In the genomic region with DNA sequence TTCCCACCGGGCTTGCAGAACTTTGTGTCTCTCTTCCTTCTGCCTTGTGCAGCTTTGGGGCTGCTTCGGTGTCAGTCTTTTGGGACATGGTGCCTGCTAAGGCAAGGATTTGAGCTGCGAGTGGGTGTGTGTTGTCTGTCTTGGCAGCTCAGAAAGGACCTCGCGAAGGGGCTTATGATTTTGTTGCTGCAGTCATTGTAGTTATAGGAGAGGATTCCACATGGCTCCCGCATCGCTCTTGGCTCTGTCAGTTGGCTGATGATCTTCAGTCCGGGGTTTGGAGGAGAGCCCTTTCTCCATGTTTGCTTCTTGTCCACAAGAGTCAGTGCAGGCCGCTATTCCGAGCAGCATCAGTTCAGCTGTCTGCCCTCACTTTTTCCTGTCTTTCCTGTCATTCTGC, we compare ENCODE assay signal across 10 mouse cellular contexts.
DNase-seq lines count a peak whose midpoint lies in the region; ATAC-seq lines count a peak whose summit lies in the region.
"Had no signal": no experiment of that assay in that cellular context is flagged by ENCODE, and none has a peak within 500 bp of the region (broad histone marks: within the 10 kb centered on the region; RNA-seq: fewer than 3 reads in every experiment).

No protein-coding gene starts in this region.

- no peak overlapping the region for H3K4me3 ChIP-seq in hindbrain, embryonic 14.5 days (replicated peaks; ENCODE audit: low read length)
- no peak overlapping the region for H3K4me3 ChIP-seq in liver, embryonic 11.5 days (ENCODE audit: low read depth, low read length)
- H3K4me3 ChIP-seq: limb, embryonic 15.5 days had no signal

- 72% methylated on average over 10 of the region's 10 CpGs for WGBS in hindbrain, embryonic 14.5 days
- 76% methylated on average over 10 of the region's 10 CpGs for WGBS in liver, embryonic 11.5 days

- peak overlapping the region; percentile 44 for H3K27ac ChIP-seq in hindbrain, embryonic 14.5 days
- H3K27ac ChIP-seq in liver, embryonic 11.5 days (ENCODE audit: low read depth, low read length): no peak overlapping the region
- H3K27ac ChIP-seq: limb, embryonic 15.5 days had no signal

- H3K4me1 ChIP-seq in hindbrain, embryonic 14.5 days (replicated peaks; ENCODE audit: control insufficient read depth, insufficient read depth, low read length): peaks cover 12% of the 10 kb centered on the region; the same call in 1 of the 2 replicates
- H3K4me1 ChIP-seq in liver, embryonic 11.5 days (replicated peaks; ENCODE audit: control insufficient read depth, insufficient read depth, low read length): no peaks in the 10 kb centered on the region

- no peaks in the 10 kb centered on the region for H3K36me3 ChIP-seq in hindbrain, embryonic 14.5 days (replicated peaks; ENCODE audit: control insufficient read depth, insufficient read depth)
- H3K36me3 ChIP-seq in liver, embryonic 11.5 days (ENCODE audit: control insufficient read depth, insufficient read depth, low read length): no peaks in the 10 kb centered on the region
- H3K36me3 ChIP-seq: limb, embryonic 15.5 days had no signal

- no peaks in the 10 kb centered on the region for H3K27me3 ChIP-seq in hindbrain, embryonic 14.5 days (ENCODE audit: control insufficient read depth, insufficient read depth, low read length)
- H3K27me3 ChIP-seq in liver, embryonic 11.5 days (replicated peaks; ENCODE audit: control insufficient read depth, insufficient read depth, low read length): no peaks in the 10 kb centered on the region
- H3K27me3 ChIP-seq: limb, embryonic 15.5 days had no signal

- peak; percentile 81 for DNase-seq in heart, adult 11 months
- no peak for DNase-seq in heart, postnatal 14 days
- DNase-seq in cerebellum, adult 9-11 months: peak; percentile 12
- DNase-seq in hindbrain, embryonic 14.5 days (ENCODE audit: low spot score): no peak
- peak; percentile 26 for DNase-seq in neural tube, embryonic 10.5 days (ENCODE audit: extremely low spot score, low spot score)
- DNase-seq in liver, embryonic 11.5 days (ENCODE audit: low spot score): no peak
- no peak for DNase-seq in gastrocnemius, postnatal 25 days
- DNase-seq in right cerebral cortex, postnatal 25 days: no peak

- ATAC-seq in hindbrain, embryonic 14.5 days (ENCODE audit: low FRiP score): no peak
- no peak for ATAC-seq in liver, embryonic 11.5 days (replicated peaks; ENCODE audit: low FRiP score)
- ATAC-seq: CD4-positive, CD25-positive, alpha-beta regulatory T cell, adult 4 months had no signal

- H3K9me3 ChIP-seq in hindbrain, embryonic 14.5 days (ENCODE audit: control insufficient read depth, low read length): no peaks in the 10 kb centered on the region
- H3K9me3 ChIP-seq in liver, embryonic 11.5 days (ENCODE audit: control insufficient read depth, low read length): no peaks in the 10 kb centered on the region
- H3K9me3 ChIP-seq: limb, embryonic 15.5 days had no signal

- intact Hi-C loops in heart, postnatal 14 days (cut with DNase I): no loop called here

- no peak overlapping the region for H3K9ac ChIP-seq in hindbrain, embryonic 14.5 days
- no peak overlapping the region for H3K9ac ChIP-seq in liver, embryonic 11.5 days (ENCODE audit: low read depth, low read length)
- H3K9ac ChIP-seq: limb, embryonic 15.5 days had no signal

- no peak overlapping the region for H3K4me2 ChIP-seq in hindbrain, embryonic 14.5 days (replicated peaks)
- no peak overlapping the region for H3K4me2 ChIP-seq in liver, embryonic 11.5 days
- H3K4me2 ChIP-seq: limb, embryonic 15.5 days had no signal

Comparison
In these comparisons a context has a peak if more than half of its experiments do, and no peak if none do; other contexts are left out.
1. DNase-seq: peak in heart, adult 11 months (single experiment), cerebellum, adult 9-11 months (single experiment) and neural tube, embryonic 10.5 days (single experiment); none in heart, postnatal 14 days (0 of 2), hindbrain, embryonic 14.5 days (single experiment), liver, embryonic 11.5 days (single experiment), gastrocnemius, postnatal 25 days (single experiment) and right cerebral cortex, postnatal 25 days (single experiment).